Mouse (Mus musculus): ENCODE measurements around the gene Rgs16.

The Rgs16 gene

GRCm38 (mm10) chr1:153709451-153709850 lies 30.7 kb upstream of the Rgs16 start:
- H3K9me3 ChIP-seq (ENCODE audit: low read length), result no peaks in the 10 kb centered on the region
- no peak overlapping the region for H3K4me3 ChIP-seq (replicated peaks; ENCODE audit: low read length)
- H3K36me3 ChIP-seq (ENCODE audit: insufficient read depth, low read length), result no peaks in the 10 kb centered on the region
- no peaks in the 10 kb centered on the region for H3K27me3 ChIP-seq (ENCODE audit: insufficient read depth, low read length)
- TF ChIP-seq NANOG (IDR thresholded peaks at IDR 0.05; ENCODE audit: borderline replicate concordance, low read length) (no peak), CTCF (conservative IDR thresholded peaks at IDR 0.05; ENCODE audit: low read length) (no peak), POU5F1 (IDR thresholded peaks at IDR 0.05; ENCODE audit: borderline replicate concordance, low read length) (no peak)
- H3K4me1 ChIP-seq (replicated peaks; ENCODE audit: low read depth, low read length), result peaks cover 14% of the 10 kb centered on the region

- no peaks in the 10 kb centered on the region for H3K4me1 ChIP-seq (replicated peaks; ENCODE audit: low read depth, low read length)
- H3K4me3 ChIP-seq (replicated peaks; ENCODE audit: low read length), result no peak overlapping the region
- H3K36me3 ChIP-seq (ENCODE audit: insufficient read depth, low read length), result no peaks in the 10 kb centered on the region
- H3K27me3 ChIP-seq (ENCODE audit: insufficient read depth, low read length), result no peaks in the 10 kb centered on the region
- no peaks in the 10 kb centered on the region for H3K9me3 ChIP-seq (ENCODE audit: low read length)
- TF ChIP-seq CTCF (conservative IDR thresholded peaks at IDR 0.05; ENCODE audit: low read length), result no peak
- TF ChIP-seq NANOG (IDR thresholded peaks at IDR 0.05; ENCODE audit: borderline replicate concordance, low read length), result no peak
- no peak for TF ChIP-seq POU5F1 (IDR thresholded peaks at IDR 0.05; ENCODE audit: borderline replicate concordance, low read length)
These were observed 28.4 kb upstream of the Rgs16 start for GRCm38 (mm10) chr1:153711544-153712262.

GRCm38 (mm10) chr1:153712633-153713032 lies 27.5 kb upstream of the Rgs16 start:
- H3K27me3 ChIP-seq (ENCODE audit: insufficient read depth, low read length), result no peaks in the 10 kb centered on the region
- H3K4me1 ChIP-seq (replicated peaks; ENCODE audit: low read depth, low read length), result no peaks in the 10 kb centered on the region
- TF ChIP-seq CTCF (conservative IDR thresholded peaks at IDR 0.05; ENCODE audit: low read length), result no peak
- no peak for TF ChIP-seq POU5F1 (IDR thresholded peaks at IDR 0.05; ENCODE audit: borderline replicate concordance, low read length)
- no peak overlapping the region for H3K4me3 ChIP-seq (replicated peaks; ENCODE audit: low read length)
- no peaks in the 10 kb centered on the region for H3K9me3 ChIP-seq (ENCODE audit: low read length)
- no peaks in the 10 kb centered on the region for H3K36me3 ChIP-seq (ENCODE audit: insufficient read depth, low read length)

GRCm38 (mm10) chr1:153717990-153718389 lies 22.2 kb upstream of the Rgs16 start:
- TF ChIP-seq POU5F1 (IDR thresholded peaks at IDR 0.05; ENCODE audit: borderline replicate concordance, low read length) (no peak), NANOG (IDR thresholded peaks at IDR 0.05; ENCODE audit: borderline replicate concordance, low read length) (no peak)
- Histone ChIP-seq H3K4me3 (replicated peaks; ENCODE audit: low read length) (no peak overlapping the region), H3K9me3 (ENCODE audit: low read length) (no peaks in the 10 kb centered on the region), H3K36me3 (ENCODE audit: insufficient read depth, low read length) (no peaks in the 10 kb centered on the region), H3K27me3 (ENCODE audit: insufficient read depth, low read length) (no peaks in the 10 kb centered on the region), H3K4me1 (replicated peaks; ENCODE audit: low read depth, low read length) (peaks cover under 1% of the 10 kb centered on the region; the same call in 1 of the 2 replicates)

- H3K36me3 ChIP-seq (ENCODE audit: insufficient read depth, low read length), result no peaks in the 10 kb centered on the region
- H3K9me3 ChIP-seq (ENCODE audit: low read length), result no peaks in the 10 kb centered on the region
- TF ChIP-seq CTCF (conservative IDR thresholded peaks at IDR 0.05; ENCODE audit: low read length) (no peak), POU5F1 (IDR thresholded peaks at IDR 0.05; ENCODE audit: borderline replicate concordance, low read length) (no peak), NANOG (IDR thresholded peaks at IDR 0.05; ENCODE audit: borderline replicate concordance, low read length) (no peak)
- H3K4me1 ChIP-seq (replicated peaks; ENCODE audit: low read depth, low read length), result peaks cover 8% of the 10 kb centered on the region; the same call in 1 of the 2 replicates
- H3K4me3 ChIP-seq (replicated peaks; ENCODE audit: low read length), result no peak overlapping the region
- peaks cover 6% of the 10 kb centered on the region; the same call in 1 of the 2 replicates for H3K27me3 ChIP-seq (ENCODE audit: insufficient read depth, low read length)
These were observed 19.2 kb upstream of the Rgs16 start for GRCm38 (mm10) chr1:153720935-153721334.

- peaks cover 8% of the 10 kb centered on the region; the same call in 1 of the 2 replicates for H3K4me1 ChIP-seq (replicated peaks; ENCODE audit: low read depth, low read length)
- TF ChIP-seq CTCF (conservative IDR thresholded peaks at IDR 0.05; ENCODE audit: low read length), result no peak
- no peak for TF ChIP-seq POU5F1 (IDR thresholded peaks at IDR 0.05; ENCODE audit: borderline replicate concordance, low read length)
- no peak for TF ChIP-seq NANOG (IDR thresholded peaks at IDR 0.05; ENCODE audit: borderline replicate concordance, low read length)
- H3K27me3 ChIP-seq (ENCODE audit: insufficient read depth, low read length), result peaks cover 12% of the 10 kb centered on the region; the same call in 1 of the 2 replicates
- no peaks in the 10 kb centered on the region for H3K9me3 ChIP-seq (ENCODE audit: low read length)
- H3K4me3 ChIP-seq (replicated peaks; ENCODE audit: low read length), result no peak overlapping the region
- H3K36me3 ChIP-seq (ENCODE audit: insufficient read depth, low read length), result no peaks in the 10 kb centered on the region
These were observed 18.4 kb upstream of the Rgs16 start for GRCm38 (mm10) chr1:153721565-153722310.

GRCm38 (mm10) chr1:153723426-153723825 lies 16.7 kb upstream of the Rgs16 start:
- TF ChIP-seq POU5F1 (IDR thresholded peaks at IDR 0.05; ENCODE audit: borderline replicate concordance, low read length) (no peak), NANOG (IDR thresholded peaks at IDR 0.05; ENCODE audit: borderline replicate concordance, low read length) (no peak), CTCF (conservative IDR thresholded peaks at IDR 0.05; ENCODE audit: low read length) (no peak)
- no peaks in the 10 kb centered on the region for H3K9me3 ChIP-seq (ENCODE audit: low read length)
- peaks cover 12% of the 10 kb centered on the region; the same call in 1 of the 2 replicates for H3K27me3 ChIP-seq (ENCODE audit: insufficient read depth, low read length)
- H3K4me3 ChIP-seq (replicated peaks; ENCODE audit: low read length), result peak overlapping the region; percentile 35
- H3K36me3 ChIP-seq (ENCODE audit: insufficient read depth, low read length), result no peaks in the 10 kb centered on the region
- peaks cover 8% of the 10 kb centered on the region; the same call in 1 of the 2 replicates for H3K4me1 ChIP-seq (replicated peaks; ENCODE audit: low read depth, low read length)

GRCm38 (mm10) chr1:153726636-153727035 lies 13.5 kb upstream of the Rgs16 start:
- TF ChIP-seq NANOG (IDR thresholded peaks at IDR 0.05; ENCODE audit: borderline replicate concordance, low read length), result no peak
- no peak for TF ChIP-seq POU5F1 (IDR thresholded peaks at IDR 0.05; ENCODE audit: borderline replicate concordance, low read length)
- Histone ChIP-seq H3K4me3 (replicated peaks; ENCODE audit: low read length) (no peak overlapping the region), H3K4me1 (replicated peaks; ENCODE audit: low read depth, low read length) (peaks cover 16% of the 10 kb centered on the region), H3K9me3 (ENCODE audit: low read length) (no peaks in the 10 kb centered on the region), H3K27me3 (ENCODE audit: insufficient read depth, low read length) (peaks cover 12% of the 10 kb centered on the region; the same call in 1 of the 2 replicates), H3K36me3 (ENCODE audit: insufficient read depth, low read length) (no peaks in the 10 kb centered on the region)

Data from E14TG2a.4 (cell line).